Mouse (Mus musculus): ENCODE results near the gene Spon1. TPM values are rescaled to one million over a fixed set of nuclear protein-coding genes. Genes with fewer than 3 reads are reported as not detected.

The Spon1 gene
- polyA plus RNA-seq, 1 experiment: 38.2 TPM

- H3K27me3 ChIP-seq (ENCODE audit: control insufficient read depth, insufficient read depth, low read length): no peaks in the 10 kb centered on the region
- TF ChIP-seq POLR2A (IDR thresholded peaks at IDR 0.05; ENCODE audit: borderline replicate concordance, insufficient read depth, low read length) (no peak), CTCF (IDR thresholded peaks at IDR 0.05; ENCODE audit: borderline replicate concordance, insufficient read depth, low read depth, low read length) (no peak)
- H3K4me1 ChIP-seq (ENCODE audit: control insufficient read depth, insufficient read depth, low read length): no peaks in the 10 kb centered on the region
- no peak for DNase-seq
- no peak overlapping the region for H3K27ac ChIP-seq (ENCODE audit: insufficient read depth, low read length)
- 90% methylated on average over 7 of the region's 7 CpGs for WGBS
- no peak overlapping the region for H3K4me3 ChIP-seq (replicated peaks; ENCODE audit: insufficient read depth, low read depth, low read length)
Measured at GRCm38 (mm10) chr7:113739181-113739580, 26.6 kb upstream of the Spon1 start.

- H3K27me3 ChIP-seq (ENCODE audit: control insufficient read depth, insufficient read depth, low read length): no peaks in the 10 kb centered on the region
- no peak for TF ChIP-seq CTCF (IDR thresholded peaks at IDR 0.05; ENCODE audit: borderline replicate concordance, insufficient read depth, low read depth, low read length)
- no peak for TF ChIP-seq POLR2A (IDR thresholded peaks at IDR 0.05; ENCODE audit: borderline replicate concordance, insufficient read depth, low read length)
- 92% methylated on average over 4 of the region's 4 CpGs for WGBS
- H3K27ac ChIP-seq (ENCODE audit: insufficient read depth, low read length): no peak overlapping the region
- no peak overlapping the region for H3K4me3 ChIP-seq (replicated peaks; ENCODE audit: insufficient read depth, low read depth, low read length)
- H3K4me1 ChIP-seq (ENCODE audit: control insufficient read depth, insufficient read depth, low read length): no peaks in the 10 kb centered on the region
- DNase-seq: no peak
Measured at GRCm38 (mm10) chr7:113742644-113743043, 23.2 kb upstream of the Spon1 start.

- H3K4me1 ChIP-seq (ENCODE audit: control insufficient read depth, insufficient read depth, low read length): no peaks in the 10 kb centered on the region
- no peaks in the 10 kb centered on the region for H3K27me3 ChIP-seq (ENCODE audit: control insufficient read depth, insufficient read depth, low read length)
- TF ChIP-seq POLR2A (IDR thresholded peaks at IDR 0.05; ENCODE audit: borderline replicate concordance, insufficient read depth, low read length): no peak
- TF ChIP-seq CTCF (IDR thresholded peaks at IDR 0.05; ENCODE audit: borderline replicate concordance, insufficient read depth, low read depth, low read length): no peak
- H3K27ac ChIP-seq (ENCODE audit: insufficient read depth, low read length): no peak overlapping the region
- no peak for DNase-seq
- 48% methylated on average over 5 of the region's 5 CpGs for WGBS
- no peak overlapping the region for H3K4me3 ChIP-seq (replicated peaks; ENCODE audit: insufficient read depth, low read depth, low read length)
Measured at GRCm38 (mm10) chr7:113743982-113744381, 21.8 kb upstream of the Spon1 start.

- H3K4me1 ChIP-seq (ENCODE audit: control insufficient read depth, insufficient read depth, low read length): no peaks in the 10 kb centered on the region; the same call in 1 of the 2 replicates
- no peak for TF ChIP-seq POLR2A (IDR thresholded peaks at IDR 0.05; ENCODE audit: borderline replicate concordance, insufficient read depth, low read length)
- no peak for TF ChIP-seq CTCF (IDR thresholded peaks at IDR 0.05; ENCODE audit: borderline replicate concordance, insufficient read depth, low read depth, low read length)
- no peaks in the 10 kb centered on the region for H3K27me3 ChIP-seq (ENCODE audit: control insufficient read depth, insufficient read depth, low read length)
- no peak overlapping the region for H3K4me3 ChIP-seq (replicated peaks; ENCODE audit: insufficient read depth, low read depth, low read length)
- no peak overlapping the region for H3K27ac ChIP-seq (ENCODE audit: insufficient read depth, low read length)
- DNase-seq: no peak
- 84% methylated on average over 2 of the region's 2 CpGs for WGBS
Measured at GRCm38 (mm10) chr7:113756616-113757015, 9.2 kb upstream of the Spon1 start.

- H3K4me3 ChIP-seq (replicated peaks; ENCODE audit: insufficient read depth, low read depth, low read length): no peak overlapping the region
- TF ChIP-seq CTCF (IDR thresholded peaks at IDR 0.05; ENCODE audit: borderline replicate concordance, insufficient read depth, low read depth, low read length) (peak; percentile 99), POLR2A (IDR thresholded peaks at IDR 0.05; ENCODE audit: borderline replicate concordance, insufficient read depth, low read length) (no peak)
- 2% methylated on average over 1 of the region's 1 CpGs for WGBS
- no peaks in the 10 kb centered on the region; the same call in 1 of the 2 replicates for H3K4me1 ChIP-seq (ENCODE audit: control insufficient read depth, insufficient read depth, low read length)
- no peak overlapping the region for H3K27ac ChIP-seq (ENCODE audit: insufficient read depth, low read length)
- no peaks in the 10 kb centered on the region for H3K27me3 ChIP-seq (ENCODE audit: control insufficient read depth, insufficient read depth, low read length)
- DNase-seq: peak; percentile 69 to 71
Measured at GRCm38 (mm10) chr7:113759212-113759611, 6.6 kb upstream of the Spon1 start.

- DNase-seq: no peak
- WGBS: 91% methylated on average over 5 of the region's 5 CpGs
- no peak overlapping the region for H3K27ac ChIP-seq (ENCODE audit: insufficient read depth, low read length)
Measured at GRCm38 (mm10) chr7:113765133-113765532, 665 bp upstream of the Spon1 start.

GRCm38 (mm10) chr7:113766498-113766941 lies 722 bp downstream of the Spon1 start:
- 2% methylated on average over 27 of the region's 27 CpGs for WGBS
- peaks cover 5% of the 10 kb centered on the region; the same call in 1 of the 2 replicates for H3K4me1 ChIP-seq (ENCODE audit: control insufficient read depth, insufficient read depth, low read length)
- H3K4me3 ChIP-seq (replicated peaks; ENCODE audit: insufficient read depth, low read depth, low read length): peak overlapping the region; percentile 75
- no peaks in the 10 kb centered on the region for H3K27me3 ChIP-seq (ENCODE audit: control insufficient read depth, insufficient read depth, low read length)
- peak in 1 of 2 experiments; percentile 38 for DNase-seq
- TF ChIP-seq POLR2A (IDR thresholded peaks at IDR 0.05; ENCODE audit: borderline replicate concordance, insufficient read depth, low read length) (no peak), CTCF (IDR thresholded peaks at IDR 0.05; ENCODE audit: borderline replicate concordance, insufficient read depth, low read depth, low read length) (no peak)
- H3K27ac ChIP-seq (ENCODE audit: insufficient read depth, low read length): peak overlapping the region; percentile 53

More at GRCm38 (mm10) chr7:113765133-113765532, 665 bp upstream of the Spon1 start:
- Histone ChIP-seq H3K27me3 (ENCODE audit: control insufficient read depth, insufficient read depth, low read length) (no peaks in the 10 kb centered on the region), H3K4me3 (replicated peaks; ENCODE audit: insufficient read depth, low read depth, low read length) (no peak overlapping the region), H3K4me1 (ENCODE audit: control insufficient read depth, insufficient read depth, low read length) (peaks cover 5% of the 10 kb centered on the region; the same call in 1 of the 2 replicates)
- TF ChIP-seq POLR2A (IDR thresholded peaks at IDR 0.05; ENCODE audit: borderline replicate concordance, insufficient read depth, low read length) (no peak), CTCF (IDR thresholded peaks at IDR 0.05; ENCODE audit: borderline replicate concordance, insufficient read depth, low read depth, low read length) (no peak)

- no peaks in the 10 kb centered on the region for H3K27me3 ChIP-seq (ENCODE audit: control insufficient read depth, insufficient read depth, low read length)
Measured at GRCm38 (mm10) chr7:113767546-113767945, 1.7 kb downstream of the Spon1 start.

More at GRCm38 (mm10) chr7:113767546-113767945, 1.7 kb downstream of the Spon1 start:
- WGBS: 51% methylated on average over 6 of the region's 6 CpGs
- peak overlapping the region; percentile 3 for H3K4me3 ChIP-seq (replicated peaks; ENCODE audit: insufficient read depth, low read depth, low read length)
- H3K27ac ChIP-seq (ENCODE audit: insufficient read depth, low read length): no peak overlapping the region
- DNase-seq: no peak
- TF ChIP-seq POLR2A (IDR thresholded peaks at IDR 0.05; ENCODE audit: borderline replicate concordance, insufficient read depth, low read length) (no peak), CTCF (IDR thresholded peaks at IDR 0.05; ENCODE audit: borderline replicate concordance, insufficient read depth, low read depth, low read length) (no peak)
- peaks cover 5% of the 10 kb centered on the region; the same call in 1 of the 2 replicates for H3K4me1 ChIP-seq (ENCODE audit: control insufficient read depth, insufficient read depth, low read length)

All from cerebellum, adult 2 months (tissue).